Mouse (Mus musculus) embryonic fibroblast, embryonic 13.5 days (primary cell): Measurements from ENCODE around the gene Cwc27.

ENCODE experiments used
- CTCF ChIP-seq: IDR thresholded peaks from 2 replicates; pipeline ENCODE4 v1.5.1; 2011; ENCODE audit warnings: mild to moderate bottlenecking, control low read depth, low read length, moderate library complexity, borderline replicate concordance; ENCODE audit not compliant: insufficient read depth
- POLR2A ChIP-seq: IDR thresholded peaks from 2 replicates; pipeline ENCODE4 v1.6.1; 2011; ENCODE audit warnings: low read depth, mild to moderate bottlenecking, control low read depth, low read length, moderate library complexity

- TF ChIP-seq CTCF (no peak), POLR2A (no peak)
Measured at GRCm38 (mm10) chr13:104805681-104806080, 11.3 kb downstream of the Cwc27 start.
